Mouse (Mus musculus): ENCODE measurements around the gene Cdhr3.
"Not testable (repeated sequence)": the region's sequence is repeated elsewhere in the genome, so short reads cannot be mapped to it uniquely, and the experiment has no call there.

The Cdhr3 gene

DNA sequence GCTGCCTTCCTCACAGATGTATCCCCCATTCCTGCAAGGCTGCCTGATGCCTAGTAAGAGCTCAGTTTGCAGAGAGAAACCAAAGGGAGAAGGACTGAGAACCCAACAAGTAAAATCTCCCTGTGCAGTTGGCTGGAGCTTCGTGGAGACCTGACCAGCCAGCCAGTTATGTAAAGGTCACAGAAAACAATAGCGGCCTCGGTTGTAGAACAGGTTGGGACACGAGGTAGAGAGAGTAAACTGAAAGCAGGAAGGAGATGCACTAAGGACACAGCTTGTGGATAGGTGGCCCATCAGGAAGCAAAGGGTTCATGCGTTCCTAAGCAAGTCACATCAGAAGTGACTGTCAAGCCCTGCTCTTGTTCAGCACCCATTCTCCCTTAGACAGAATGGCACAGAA lies 86.8 kb downstream of the Cdhr3 start:
- no peak for DNase-seq (ENCODE audit: low read depth, low spot score)

DNA sequence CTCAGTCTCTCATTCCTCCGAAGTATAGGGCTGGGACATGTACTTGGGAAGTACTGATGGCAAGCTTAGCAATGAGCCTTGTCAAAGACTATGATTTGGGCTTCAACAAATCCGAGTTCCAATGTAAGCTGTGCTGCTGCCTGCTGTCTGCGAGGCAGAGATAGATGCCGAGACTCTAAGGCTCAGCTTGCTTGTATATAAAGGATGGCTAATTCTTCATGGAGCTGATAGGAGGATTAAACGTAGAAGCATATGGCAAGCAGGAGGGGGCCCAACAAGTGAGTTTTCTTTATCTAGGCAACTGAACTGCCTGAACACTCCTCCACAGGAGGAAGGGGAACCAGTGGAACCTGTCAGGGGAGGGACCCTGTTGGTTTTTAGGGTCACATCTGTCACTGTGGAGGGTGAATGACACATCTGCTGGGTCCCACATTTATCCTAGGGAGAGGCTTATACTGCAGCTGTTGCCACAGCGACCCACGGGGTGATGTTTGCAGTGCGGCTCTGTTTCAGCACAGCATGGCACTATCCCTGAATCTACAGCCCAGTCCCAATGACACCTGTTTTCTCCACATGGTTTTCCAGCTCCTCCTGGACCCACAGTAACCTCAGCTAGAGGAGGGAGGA lies 89.2 kb downstream of the Cdhr3 start:
- no peak for DNase-seq (ENCODE audit: low read depth, low spot score)

DNA sequence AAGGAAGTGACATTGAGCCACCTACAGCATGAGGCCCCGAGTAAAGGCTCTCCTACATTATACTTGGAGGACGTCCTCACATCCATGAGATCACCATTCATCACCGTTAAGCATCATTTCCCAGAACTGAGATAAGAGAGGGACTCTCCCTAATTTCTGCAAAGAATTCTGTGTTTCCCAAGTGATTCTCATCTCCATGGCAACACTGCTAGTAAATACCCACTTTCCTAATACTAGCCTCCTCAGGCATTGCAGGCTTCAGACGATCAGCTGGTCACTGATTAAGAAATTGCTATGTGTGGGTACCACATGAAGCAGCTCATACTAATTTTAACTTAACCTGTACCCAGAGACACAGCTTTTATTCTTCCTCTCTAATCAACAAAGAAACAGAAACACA lies 92.3 kb downstream of the Cdhr3 start:
- no peak for DNase-seq (ENCODE audit: low read depth, low spot score)

DNA sequence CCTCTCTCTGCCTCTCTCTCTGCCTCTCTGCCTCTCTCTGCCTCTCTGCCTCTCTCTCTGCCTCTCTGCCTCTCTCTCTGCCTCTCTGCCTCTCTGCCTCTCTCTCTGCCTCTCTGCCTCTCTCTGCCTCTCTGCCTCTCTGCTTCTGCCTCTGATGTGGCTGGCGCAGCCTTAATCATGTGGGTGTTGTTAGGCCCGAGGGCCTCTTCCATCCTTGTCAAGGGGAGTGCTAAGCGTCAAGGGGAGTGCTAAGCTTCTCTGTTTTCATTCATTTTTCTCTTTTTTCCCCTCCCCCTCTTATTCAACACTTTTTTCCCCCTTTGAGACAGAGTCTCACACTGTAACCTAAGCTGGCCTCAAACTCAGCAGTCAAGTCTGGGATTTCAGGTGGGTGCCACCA lies 92.9 kb downstream of the Cdhr3 start:
- DNase-seq (ENCODE audit: low read depth, low spot score), result not testable (repeated sequence)

DNA sequence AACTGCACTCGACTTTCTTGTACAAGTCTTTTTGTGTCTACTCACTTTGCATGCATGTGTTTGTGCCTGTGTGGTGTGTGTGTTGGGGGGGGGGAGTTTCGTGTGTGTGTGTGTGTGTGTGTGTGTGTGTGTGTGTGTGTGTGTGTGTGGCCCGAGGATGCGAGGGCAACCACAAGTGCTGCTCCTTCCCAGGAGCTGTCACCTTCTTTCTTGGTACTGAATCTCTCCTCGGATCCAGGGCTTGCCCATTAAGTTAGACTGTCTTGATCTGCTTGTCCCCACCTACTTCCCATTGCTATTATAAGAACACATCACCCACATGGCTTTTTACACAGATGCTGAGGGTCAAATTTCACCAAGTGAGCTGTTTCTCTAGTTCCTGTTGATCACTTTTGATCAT lies 93.9 kb downstream of the Cdhr3 start:
- DNase-seq (ENCODE audit: low read depth, low spot score), result no peak

DNA sequence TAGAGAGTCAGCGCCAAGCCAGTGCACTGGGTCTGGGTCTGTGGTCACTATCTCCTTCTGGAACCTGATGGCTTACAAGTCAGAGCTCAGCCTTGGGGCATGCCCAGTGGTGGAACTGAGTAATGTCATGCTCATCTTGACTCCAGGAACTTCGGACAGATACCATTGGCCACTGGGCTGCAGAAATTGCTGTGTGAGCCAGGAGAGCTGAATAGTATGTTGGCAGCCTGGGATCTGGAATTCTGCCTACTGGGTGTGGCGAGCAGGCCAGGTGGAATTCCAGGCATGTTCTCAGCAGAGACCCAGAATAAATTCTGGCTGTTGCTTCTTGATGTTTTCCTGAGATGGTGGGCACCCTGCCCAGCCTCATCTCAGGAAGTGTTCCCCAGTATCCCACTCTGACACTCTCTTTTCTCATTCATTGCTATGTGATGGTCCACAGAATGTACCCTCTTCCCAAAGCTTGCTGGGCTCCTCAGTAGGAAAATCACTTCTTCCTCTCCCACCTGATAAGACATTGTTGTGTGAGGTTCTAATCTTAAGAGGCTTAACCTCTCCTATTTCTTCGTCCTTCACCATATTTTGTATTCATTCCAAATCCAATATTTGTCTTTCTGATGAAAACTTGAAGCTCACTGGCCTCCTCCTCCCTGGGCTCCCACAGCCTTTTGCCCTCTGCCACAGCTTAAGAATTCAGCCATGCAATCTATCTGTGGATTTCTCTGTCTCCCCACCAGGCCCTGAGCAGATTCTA lies 97.4 kb downstream of the Cdhr3 start:
- DNase-seq (ENCODE audit: low read depth, low spot score), result no peak

DNA sequence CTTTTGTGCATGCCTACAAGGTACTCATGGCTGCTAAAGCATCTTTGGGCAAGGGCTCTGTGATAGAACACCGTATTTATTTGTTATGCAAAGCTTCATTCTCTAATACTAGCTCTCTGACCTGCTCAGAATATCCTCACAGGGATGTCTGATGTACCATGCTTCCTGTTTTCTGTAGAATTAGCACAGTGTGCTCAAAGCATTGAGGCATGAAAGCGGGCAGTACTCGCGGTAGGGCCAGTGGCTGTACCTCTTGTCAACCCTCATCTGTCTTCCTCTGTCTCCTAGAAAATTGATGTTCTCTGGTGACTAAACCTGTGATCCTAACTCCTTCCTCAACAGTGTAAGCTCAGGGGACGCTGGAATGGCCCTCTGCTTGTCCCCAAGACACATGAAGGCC lies 98.6 kb downstream of the Cdhr3 start:
- DNase-seq (ENCODE audit: low read depth, low spot score), result no peak

DNA sequence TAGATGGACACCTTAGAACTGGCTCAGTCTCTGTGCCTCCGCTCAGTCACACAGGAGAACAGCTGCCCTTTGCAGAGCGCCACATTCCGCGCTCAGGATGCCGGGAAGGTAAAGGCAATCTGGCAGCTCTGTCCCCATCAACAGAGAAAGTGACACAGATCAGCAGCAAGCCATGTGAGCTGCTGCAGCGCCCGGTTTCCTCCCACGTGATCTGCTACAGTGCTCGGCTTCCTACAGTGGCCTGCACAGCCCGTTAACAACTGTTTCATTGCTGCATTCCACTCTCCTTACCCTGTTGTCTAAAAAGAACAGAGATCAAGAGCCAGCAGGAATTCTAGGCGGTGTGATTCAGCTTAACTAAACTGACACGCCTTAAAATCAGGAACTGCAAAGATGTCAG lies 102.9 kb downstream of the Cdhr3 start:
- no peak for DNase-seq (ENCODE audit: low read depth, low spot score)

DNA sequence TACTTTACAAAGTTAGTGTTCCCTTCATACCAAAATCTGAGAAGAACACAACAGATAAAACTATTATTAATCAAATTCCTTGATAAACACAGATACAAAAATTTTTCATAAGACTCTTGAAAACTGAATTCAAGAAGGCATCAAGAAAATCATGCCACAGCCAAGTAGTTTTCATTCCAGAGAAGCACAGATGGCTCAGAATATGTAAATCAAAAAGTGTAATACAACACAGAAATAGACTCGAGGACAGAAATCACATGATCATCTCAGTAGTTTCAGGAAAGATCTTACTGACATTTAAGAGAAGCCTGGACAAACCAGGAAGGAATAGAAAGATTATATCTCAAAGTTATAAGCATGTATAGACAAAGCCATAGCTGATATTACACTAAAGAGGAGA lies 106.4 kb downstream of the Cdhr3 start:
- DNase-seq (ENCODE audit: low read depth, low spot score), result no peak
